Mouse (Mus musculus) megakaryocyte-erythroid progenitor cell, adult 5 weeks (primary cell): Measurements from ENCODE around the gene Kcnip2. TPM values are rescaled to one million over a fixed set of nuclear protein-coding genes. Genes with fewer than 3 reads are reported as not detected.

Source experiments
- polyA plus RNA-seq: library from polyadenylated mRNA; stranded (reverse); fragments of >175 nt; gene quantifications from 2 replicates; pipeline ENCODE4 v1.2.3, GENCODE M21; 2012

The Kcnip2 gene
- polyA plus RNA-seq = 0.27 and 0.37 TPM in 2 replicates

GRCm38 (mm10) chr19:45815831-45816405, at the start of gene Kcnip2:
TSS of gene Kcnip2 (minus strand) at chr19:45816061.

GRCm38 (mm10) chr19:45783181-45783932, 32.5 kb downstream of the Kcnip2 start, which contains the start of gene Mgea5:
TSS of gene Mgea5 (minus strand) at chr19:45783837.

GRCm38 (mm10) chr19:45749243-45750043, 66.4 kb downstream of the Kcnip2 start, which contains the start of gene Npm3:
TSS of gene Npm3 (minus strand) at chr19:45749591.

GRCm38 (mm10) chr19:45742218-45742983, 73.5 kb downstream of the Kcnip2 start, which contains the start of gene Fgf8:
TSS of gene Fgf8 (minus strand) at chr19:45742915.

Other genes with a start within 250 kb of the Kcnip2 start
- 28.1 and 30.7 TPM in 2 replicates for gene Fbxw4, start 155.7 kb downstream of the Kcnip2 start, polyA plus RNA-seq
- 0.74 TPM in 1 of 2 replicates, not detected in the other for gene Fgf8, start 73.1 kb downstream of the Kcnip2 start, polyA plus RNA-seq
- gene Npm3, start 66.5 kb downstream of the Kcnip2 start, polyA plus RNA-seq = 163 and 166 TPM in 2 replicates
- gene Mgea5, start 32.2 kb downstream of the Kcnip2 start, polyA plus RNA-seq = 28.3 and 34.3 TPM in 2 replicates
- 2.3 and 2.8 TPM in 2 replicates for gene Armh3, start 182.4 kb upstream of the Kcnip2 start, polyA plus RNA-seq
- gene Hps6, start 187.4 kb upstream of the Kcnip2 start, polyA plus RNA-seq = 15.6 and 16.4 TPM in 2 replicates
- 46.1 and 67.5 TPM in 2 replicates for gene Pprc1, start 228.8 kb upstream of the Kcnip2 start, polyA plus RNA-seq
- 582 and 737 TPM in 2 replicates for gene Ldb1, start 229.2 kb upstream of the Kcnip2 start, polyA plus RNA-seq